Mouse (Mus musculus) left cerebral cortex, postnatal 4 days (tissue): ENCODE results near the gene Gm21748. TPM values are rescaled to one million over a fixed set of nuclear protein-coding genes. Genes with fewer than 3 reads are reported as not detected.
"Not testable (repeated sequence)": the region's sequence is repeated elsewhere in the genome, so short reads cannot be mapped to it uniquely, and the experiment has no call there.

Experiments used
- DNase-seq: peaks from one replicate; pipeline ENCODE4 v3.0.0-alpha.2; 2022
- intact Hi-C: fragments of 180-260 bp; cut with DNase I; formaldehyde crosslinking; loops from one replicate; pipeline ENCODE4 v1.15.1; 2025
- total RNA-seq, 2 experiments: library from RNA; stranded (reverse); gene quantifications; 2 replicates each; pipeline ENCODE4 v1.2.3; 2021

Gm21748 gene
- not detected for total RNA-seq

DNA sequence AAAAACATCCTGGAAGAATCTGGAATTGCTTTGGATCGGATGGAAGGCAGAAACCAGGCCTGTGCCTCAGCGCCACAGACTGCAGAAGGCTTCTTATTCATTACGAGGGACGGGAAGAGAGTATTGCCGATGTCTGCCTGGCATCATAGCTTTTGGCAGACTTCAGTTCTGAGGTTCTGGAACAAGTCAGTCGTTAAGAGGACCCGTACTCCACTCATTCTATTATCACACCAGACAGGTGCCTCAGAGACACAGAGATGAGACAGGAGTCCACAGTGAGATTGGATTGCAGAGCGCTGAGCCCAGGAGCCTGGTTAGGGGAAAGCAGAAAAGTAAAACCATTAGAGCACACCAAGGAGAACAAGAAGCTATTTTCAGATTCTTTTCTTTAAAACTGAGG, at the start of gene Gm21748:
Gene Gm21748 (minus strand): TSS at position 101 of the 400 bp plus-strand sequence.
- intact Hi-C loops, DNase-seq: not testable (repeated sequence)

Other genes starting within 250 kb of the Gm21748 start
- not detected for gene Gm21860, start 84.4 kb downstream of the Gm21748 start, total RNA-seq
- not detected for gene Gm47283, start 54.4 kb downstream of the Gm21748 start, total RNA-seq